Mouse (Mus musculus) kidney, postnatal 10 days (tissue): ENCODE measurements around the gene Vps26a.
A peak's percentile ranks its signal among the peaks of the same experiment; 100 is the strongest.
"Not testable (repeated sequence)": the region's sequence is repeated elsewhere in the genome, so short reads cannot be mapped to it uniquely, and the experiment has no call there.

ENCODE experiments used
- DNase-seq: peaks from one replicate; pipeline ENCODE4 v3.0.0; 2021; ENCODE audit warnings: mixed read lengths

Vps26a gene

DNA sequence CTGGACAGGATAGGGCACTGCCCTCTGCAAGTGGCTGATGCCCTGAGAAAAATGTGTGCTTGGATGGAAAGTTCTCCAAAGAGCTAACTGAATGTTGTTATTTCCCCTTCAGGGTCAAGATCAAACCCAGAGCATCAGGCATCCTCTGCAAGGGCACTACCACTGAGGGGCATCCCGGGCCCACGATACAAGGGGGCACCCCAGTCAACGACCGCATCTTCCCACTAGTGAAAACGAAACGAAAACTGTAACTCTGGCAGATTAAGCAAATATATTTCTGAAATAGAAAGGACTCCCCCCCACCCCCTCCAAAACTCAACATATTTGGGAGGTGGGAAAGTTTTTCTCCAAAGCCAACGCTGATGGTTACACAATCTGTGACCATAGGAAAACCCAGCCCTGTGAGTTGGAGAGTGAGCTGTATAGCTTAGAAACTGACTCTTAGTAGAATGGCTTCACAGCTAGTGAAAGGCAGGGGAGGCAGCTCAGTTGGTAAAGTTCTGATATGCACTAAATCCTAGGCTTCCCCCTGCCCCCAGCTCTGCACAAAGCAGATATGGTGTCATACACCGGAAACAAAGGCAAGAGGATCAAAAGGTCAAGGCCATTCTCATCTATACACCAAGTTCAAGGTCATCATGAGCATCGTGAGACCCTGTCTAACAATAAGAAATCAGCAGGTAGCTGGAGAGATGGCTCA is 14.5 kb upstream of the Vps26a start:
- DNase-seq, result no peak

DNA sequence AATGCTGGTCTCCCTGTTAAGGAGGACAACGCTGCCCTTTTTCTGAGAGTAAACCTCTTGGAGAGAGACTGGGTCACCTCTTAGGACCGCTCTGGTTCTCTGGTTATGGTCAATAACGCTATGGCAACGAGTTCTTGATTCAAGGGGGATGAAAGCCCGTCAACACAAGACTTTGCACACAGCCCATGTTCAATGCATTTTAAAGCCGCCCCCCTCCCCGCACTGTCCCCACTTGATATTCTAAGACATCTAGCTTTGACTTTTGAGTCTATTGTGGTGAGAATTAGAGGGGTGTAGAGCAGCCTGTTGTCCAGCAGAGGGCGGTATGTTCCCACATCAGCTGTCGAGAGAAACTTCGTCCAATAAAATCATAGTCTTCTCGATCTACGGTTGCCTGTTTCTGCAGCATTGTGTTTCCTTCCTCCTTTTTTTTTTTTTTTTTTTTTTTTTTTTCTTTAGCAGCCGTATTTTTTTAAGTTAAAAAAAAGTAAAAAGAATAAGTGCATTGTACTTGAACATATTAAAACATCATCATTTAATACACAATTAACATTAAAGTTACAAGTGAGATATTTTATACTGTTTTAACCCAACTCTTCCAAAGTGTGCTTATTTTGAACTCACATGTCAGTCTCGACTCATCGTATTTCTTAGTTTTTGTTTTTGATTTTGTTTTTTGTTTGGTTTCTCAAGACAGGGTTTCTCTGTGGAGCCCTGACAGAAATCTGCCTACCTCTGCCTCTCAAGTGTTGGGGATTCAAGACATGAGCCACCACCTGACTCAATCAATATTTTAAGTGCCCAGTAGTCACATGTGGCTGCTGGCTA is 13.7 kb upstream of the Vps26a start:
- DNase-seq, result peak; percentile 70

DNA sequence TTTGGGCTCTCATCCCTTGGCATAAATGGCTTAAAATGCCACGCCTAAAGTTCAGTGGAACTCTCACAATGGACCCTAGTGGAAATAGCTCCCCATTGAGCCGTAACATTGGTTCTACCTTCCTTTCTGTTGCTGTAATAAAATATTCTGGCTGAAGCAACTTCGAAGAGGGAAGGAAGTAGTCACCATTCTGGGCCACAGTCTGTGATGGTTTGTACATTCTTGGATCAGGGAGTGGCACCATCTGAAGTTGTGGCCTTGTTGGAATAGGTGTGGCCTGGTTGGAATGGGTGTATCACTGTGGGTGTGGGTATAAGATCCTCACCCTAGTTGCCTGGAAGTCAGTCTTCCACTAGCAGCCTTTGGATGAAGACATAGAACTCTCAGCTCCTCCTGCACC is 5.1 kb upstream of the Vps26a start:
- not testable (repeated sequence) for DNase-seq

DNA sequence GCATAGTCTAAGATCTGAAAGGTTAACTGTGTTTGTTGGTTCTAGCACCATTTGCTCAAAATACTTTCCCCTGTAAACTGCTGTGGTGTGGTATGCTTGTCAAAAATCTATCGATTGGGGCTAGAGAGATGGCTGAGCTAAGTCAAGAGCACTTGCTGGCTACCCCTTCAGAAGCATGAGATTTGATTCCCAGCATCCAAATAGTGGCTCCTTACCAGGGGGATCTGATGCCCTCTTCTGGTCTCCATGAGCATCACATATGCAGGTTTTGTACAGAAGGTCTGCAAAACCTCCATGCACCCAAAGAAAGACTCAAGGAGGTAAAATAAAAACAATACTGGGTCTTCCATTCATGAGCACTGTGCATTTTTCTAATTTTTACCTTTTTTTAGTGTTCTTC is 1.7 kb upstream of the Vps26a start:
- peak; percentile 63 for DNase-seq

DNA sequence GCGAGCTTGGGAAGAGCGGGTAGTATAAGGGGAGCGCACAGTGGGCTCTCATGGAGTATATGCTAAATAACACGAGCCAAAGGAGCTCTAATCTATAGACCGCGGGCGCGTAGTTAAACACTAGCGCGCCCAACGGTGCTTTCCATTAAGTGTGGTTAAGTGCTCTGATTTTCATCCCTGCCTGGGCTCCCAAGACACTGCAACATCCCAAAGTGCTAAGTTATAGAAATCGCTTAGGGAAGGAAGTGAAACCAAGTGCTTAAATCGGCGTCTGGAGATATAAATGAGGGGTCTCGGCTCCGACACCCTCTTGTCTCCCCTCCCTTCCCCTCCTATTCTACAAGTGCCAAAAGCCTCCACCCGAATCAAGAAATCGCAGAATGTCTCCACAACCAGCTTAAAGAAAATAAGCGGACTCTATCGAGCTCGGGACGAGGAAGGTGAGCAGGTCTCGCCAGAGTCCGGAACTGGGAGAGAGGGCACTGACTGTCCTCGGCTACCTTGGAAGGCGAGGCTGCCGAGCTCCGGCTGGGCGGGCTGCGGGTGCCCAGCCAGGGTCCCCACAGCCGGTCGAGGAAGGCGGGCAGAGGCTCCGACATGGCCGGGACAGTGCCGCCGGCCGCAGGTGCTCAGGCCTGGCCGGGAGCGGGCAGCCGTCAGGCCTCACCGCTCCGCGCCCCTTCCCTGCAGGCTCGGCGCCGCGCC is 575 bp downstream of the Vps26a start:
- peak; percentile 34 for DNase-seq

DNA sequence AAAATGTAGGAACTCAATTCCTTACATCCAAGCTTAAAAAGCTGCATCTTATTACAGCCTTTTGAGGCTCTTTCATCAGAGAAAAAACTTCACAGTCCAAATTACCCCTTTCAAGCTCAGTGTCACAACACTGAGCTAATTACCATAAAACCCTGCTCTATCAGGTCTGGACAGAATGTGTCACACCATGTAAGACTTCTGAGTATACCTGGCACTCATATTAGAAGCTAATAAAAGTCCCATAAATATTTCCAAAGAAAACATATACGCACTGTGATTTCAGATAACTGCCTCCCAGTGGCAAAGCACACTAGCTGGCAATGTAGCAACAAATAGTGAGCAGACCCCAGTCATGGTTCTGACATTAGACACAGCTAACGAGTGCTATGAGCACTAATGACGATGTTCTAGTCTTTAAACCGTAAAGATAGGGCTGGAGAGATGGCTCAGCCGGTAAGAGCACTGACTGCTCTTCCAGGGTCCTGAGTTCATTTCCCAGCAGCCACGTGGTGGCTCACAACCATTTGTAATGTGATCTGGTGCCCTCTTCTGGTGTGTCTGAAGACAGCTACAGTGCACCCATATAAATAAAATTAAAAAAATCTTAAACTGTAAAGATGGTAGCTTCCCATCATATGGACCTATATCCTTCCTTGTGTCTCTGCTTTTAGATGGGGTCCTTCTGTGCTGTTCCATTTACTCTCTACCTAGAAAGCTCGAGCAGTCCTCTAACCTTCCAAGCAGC is 5.3 kb downstream of the Vps26a start:
- DNase-seq, result peak; percentile 1

DNA sequence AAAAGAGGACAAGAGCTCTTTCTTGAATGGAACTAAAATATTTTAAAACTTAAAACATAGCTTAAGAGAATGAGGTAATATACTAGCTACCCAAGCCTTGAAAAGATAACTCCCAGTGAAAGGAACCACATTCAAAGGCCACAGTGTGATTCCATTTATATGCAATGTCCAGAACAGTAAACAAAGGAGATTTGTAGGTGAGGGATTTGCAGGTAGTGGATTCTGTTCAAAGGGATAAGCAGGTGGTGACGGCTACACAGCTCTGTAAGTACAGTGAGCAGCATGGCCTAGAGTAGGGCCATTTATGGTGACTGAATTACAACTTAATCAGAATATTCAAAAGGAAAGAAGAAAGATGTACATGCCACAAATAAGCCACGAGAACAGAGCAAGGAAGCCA is 9.6 kb downstream of the Vps26a start:
- DNase-seq, result no peak

DNA sequence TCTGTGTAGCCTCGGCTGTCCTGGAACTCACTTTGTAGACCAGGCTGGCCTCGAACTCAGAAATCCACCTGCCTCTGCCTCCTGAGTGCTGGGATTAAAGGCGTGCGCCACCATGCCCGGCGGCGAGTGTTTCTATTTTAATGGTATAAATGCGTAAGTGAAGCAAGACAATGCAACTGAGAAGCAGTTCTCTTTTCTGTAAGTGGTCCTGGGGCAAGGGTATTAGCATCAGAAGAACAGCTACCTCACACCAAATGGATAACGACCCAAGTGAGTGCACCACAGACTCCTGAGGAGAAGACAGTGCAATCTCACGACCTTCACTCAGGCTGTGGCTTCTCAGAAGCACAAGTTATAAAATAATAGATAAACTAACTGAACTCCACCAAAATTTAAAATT is 11.7 kb downstream of the Vps26a start:
- no peak for DNase-seq

DNA sequence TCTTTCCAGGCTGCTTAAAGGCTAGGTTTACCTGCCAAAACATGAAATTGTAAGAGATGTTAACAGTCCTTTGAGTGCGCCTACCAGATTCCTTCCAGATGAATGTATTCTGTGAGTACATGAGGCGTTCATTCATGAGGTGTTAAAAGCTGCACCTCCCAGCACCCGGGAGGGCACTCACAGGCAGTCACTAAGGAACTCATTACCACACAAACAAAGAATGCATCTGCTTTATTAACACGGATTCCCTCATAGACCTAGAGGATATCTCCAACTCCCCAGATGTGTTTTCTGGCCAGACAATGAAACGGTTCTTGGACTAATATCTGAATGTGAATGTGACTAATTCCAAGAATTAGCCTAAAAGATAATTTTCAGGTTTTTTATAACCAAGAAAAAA is 15.5 kb downstream of the Vps26a start:
- DNase-seq, result no peak

DNA sequence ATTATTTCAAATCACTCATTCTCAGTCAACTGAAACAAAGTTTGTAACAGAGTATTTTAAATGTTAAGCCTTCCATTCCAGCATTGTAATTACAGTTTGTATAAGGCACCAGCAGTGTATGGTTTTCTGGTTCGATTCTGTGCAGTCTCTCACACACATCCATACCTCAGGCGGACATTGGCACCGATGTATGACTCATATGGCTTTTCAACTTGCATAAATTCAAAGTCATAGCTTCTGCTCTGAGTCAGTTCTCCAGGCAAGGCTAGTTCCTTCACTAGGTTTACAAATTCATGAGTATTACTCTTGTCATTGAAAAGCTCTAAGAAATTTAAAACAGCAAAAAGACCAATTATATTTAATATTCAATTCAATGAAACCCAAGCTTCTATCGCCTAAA is 16.9 kb downstream of the Vps26a start:
- DNase-seq, result no peak

DNA sequence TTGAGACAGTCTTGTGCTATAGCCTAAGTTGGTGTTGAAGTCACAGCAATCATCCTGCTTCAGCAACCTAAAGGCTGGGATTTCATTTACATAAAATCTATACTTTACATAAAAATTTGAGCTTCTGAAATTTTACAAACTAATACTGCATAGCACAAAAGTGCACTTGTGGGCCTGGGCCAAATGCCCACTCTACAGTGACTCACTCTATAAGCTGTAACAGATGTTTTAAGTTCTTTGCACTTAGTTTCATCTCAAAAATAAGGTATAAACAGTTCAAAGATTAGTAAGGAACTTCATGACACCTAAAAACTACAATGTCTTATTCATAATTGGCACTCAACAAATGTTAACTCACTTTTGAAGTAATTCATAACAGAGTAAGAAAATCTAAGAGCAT is 25.3 kb downstream of the Vps26a start:
- DNase-seq, result no peak

DNA sequence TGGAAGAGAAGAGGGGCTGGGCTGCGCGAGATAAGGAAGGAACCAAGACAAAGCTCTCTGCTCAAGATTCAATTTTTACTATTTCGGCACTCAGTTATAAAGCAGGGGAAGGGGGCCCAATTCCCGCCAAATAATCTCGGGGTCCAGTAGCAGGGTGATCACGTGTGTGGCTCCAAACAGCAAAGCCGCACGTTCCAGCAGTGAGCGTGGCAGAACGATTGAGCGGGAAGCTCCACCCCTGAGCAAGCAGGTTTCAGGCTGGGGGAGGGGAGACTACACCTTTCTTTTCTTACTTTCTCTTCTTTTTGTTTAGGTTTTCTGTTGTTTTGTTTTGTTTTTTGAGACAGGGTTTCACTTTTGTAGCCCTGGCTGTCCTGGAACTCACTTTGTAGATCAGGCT is 34.6 kb downstream of the Vps26a start:
- DNase-seq, result not testable (repeated sequence)

DNA sequence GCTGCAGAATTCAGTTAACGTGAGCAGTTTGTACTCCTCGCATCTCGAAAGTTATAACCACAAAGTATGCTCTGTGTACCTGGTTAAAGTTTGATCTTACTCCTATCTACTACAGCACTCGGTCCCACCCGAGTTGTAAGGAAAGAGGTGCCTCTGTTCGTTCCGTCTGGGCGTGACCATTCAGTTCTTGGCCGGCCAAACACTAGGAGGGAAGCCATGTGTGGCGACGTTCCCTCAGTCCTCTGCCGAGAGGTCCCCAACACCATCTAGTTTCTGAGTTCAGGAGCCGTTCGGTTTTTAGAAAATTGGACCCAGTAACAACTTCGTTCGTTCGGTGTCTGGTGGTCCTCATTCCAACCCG is 36.3 kb downstream of the Vps26a start:
- no peak for DNase-seq

DNA sequence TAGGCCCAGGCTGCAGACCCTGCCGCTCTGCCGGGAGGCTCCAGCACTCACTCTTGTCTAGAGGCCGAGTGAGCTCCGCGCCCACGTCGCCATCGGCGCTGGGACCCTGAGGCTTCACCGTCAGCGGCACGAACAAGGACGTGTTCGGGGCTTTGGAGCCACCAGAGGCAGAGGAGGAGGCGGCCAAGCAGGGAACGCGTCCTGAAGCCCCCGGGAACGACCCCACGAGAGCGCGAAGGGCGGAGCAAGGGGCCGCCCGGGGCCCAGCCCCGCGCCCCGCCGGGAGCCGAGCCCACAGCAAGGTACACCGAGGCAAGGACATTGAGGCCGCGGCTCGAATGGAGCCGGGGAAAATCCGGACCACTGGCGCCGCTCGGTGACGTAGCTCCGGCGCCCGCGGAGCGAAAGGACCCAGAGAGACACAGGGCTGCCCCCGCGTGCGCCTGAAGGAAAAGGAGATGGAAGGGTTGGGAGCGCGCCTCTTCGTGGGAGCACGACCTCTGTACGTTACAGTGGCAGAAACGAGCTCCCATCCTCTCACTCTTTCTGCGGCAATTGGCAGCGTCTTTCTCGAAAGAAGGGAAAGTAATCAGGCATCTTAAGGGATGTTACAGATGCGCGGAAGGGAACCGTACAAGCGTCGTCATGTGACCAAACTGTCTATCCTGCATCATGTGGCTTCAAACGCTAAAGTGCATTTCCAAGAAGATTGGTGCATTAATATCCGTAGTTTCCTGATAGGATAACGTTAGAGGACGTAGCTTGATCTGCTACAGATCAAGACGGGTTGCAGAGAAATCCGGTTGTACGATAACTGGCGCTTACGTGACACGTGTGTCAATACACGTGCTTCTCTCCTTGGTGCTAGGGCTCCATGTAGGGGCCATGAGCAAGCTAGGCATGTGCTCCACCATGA is 37.0 kb downstream of the Vps26a start, which contains the start of the genes 4930507D05Rik and Supv3l1:
4930507D05Rik (plus strand) TSS at position 126 of the 916 bp plus-strand sequence.
Supv3l1 (minus strand) TSS at position 375 of the 916 bp plus-strand sequence.
- DNase-seq, result peak; percentile 96

DNA sequence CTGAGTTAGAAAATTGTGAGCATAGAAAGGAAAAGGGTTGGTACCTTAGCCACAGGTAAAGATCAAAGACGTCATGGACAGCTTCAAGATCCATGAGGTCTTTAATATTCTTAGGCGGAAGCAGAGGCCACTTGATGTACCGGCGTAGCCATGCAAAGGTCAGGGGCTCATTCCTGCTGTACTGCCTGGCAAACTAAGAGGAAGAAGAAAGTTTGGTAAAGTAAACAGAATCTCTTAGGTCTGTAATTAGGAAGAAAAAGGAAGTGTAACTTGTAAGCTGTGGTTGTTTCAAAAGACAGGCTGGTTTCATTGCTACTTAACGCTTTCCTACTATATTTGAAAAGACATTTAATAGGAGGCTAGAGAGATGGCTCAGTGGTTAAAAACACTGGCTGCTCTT is 56.2 kb downstream of the Vps26a start:
- DNase-seq, result no peak

DNA sequence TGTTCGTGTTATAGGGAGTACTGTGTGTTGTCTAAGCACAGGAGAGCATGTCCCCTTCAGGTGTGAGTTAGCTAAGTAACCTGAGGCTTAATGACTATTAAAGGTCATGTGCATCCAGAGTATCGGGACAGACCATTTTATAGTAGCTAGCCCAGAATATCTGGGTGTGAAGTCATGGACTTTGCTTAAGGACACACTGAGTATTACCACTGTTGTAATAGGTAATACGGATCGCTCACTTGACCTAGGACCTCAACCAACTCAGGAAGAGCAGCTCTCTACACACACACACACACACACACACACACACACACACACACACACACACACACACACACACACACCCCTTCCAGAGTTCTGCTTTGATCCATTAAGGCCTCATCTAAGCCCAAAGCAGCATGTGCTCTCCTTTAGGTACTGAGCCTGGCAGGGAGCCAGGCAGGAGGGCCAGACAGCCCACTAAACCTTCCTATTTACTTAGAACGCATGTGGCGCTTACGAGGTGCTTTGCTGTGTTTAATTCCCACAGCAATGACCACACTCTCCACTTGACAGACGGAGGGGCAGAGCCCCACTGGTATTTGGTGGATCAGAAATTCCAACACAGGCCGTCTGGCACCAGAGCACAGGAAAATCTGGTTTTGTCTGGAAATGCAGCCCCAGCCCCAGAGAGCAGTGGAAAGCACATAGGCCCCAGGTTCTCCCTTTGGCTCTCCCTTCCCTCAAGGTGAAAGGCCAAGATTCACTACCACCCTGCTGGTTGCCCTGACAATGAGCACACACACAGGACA is 61.3 kb downstream of the Vps26a start:
- DNase-seq, result peak; percentile 31

DNA sequence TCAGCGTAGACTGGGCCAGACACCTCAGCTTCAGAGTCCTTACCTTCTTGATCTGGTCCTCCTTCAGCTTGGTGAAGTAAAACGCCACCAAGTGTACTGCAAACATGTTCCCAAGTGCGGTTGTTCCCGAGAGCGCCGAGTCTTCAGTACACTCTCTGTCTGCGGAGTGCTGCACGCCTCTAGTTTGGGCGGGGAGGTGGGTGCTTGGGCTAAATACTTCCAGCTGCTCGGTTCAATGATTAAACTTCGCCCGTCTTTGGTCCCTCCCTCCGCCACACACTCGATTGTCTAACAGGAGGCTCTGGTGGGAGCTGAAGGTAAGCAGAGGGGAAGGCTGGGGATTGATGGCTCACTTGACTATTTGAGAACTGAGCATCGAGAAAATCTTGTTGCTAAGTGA is 64.3 kb downstream of the Vps26a start, which contains the start of gene Hkdc1:
Hkdc1 (minus strand) TSS at position 237 of the 400 bp plus-strand sequence.
- peak; percentile 17 for DNase-seq

DNA sequence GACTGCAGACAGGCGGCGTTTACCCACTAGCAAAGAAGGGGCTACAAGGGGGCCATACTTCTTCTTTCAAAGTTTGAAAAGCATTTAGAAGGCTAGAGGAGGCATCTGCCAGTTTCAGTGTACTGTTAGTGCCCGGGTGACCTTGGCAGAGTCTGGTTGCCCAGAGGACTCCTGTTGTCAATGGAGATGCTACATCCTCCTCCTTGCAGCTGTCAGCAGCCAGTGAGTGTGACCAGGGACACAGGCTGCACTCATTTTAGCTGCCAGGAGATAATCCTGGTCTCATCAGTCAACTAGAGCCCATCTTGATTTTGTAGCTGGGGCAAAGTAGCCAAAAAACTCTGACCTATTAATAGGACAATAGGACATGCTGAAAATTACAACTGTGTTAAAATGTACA is 65.5 kb downstream of the Vps26a start:
- no peak for DNase-seq

DNA sequence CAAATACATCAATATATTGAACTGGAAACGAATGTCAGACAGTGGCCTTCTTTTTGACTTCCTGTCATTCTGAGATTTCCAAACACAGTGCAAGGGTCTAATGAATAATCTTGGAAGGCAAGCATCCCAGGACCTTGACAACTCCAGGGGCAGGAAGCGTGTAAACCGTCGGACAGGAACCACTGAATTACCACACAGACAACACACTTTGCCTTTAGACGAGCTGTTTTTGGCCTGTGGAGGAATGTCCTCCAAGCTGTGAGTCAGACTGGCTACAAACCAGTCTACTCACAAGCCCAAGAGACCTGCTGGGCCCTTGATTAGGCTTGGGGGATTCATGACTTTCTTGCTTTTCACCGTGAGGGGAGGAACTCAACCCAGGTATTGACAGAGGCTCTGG is 66.2 kb downstream of the Vps26a start:
- DNase-seq, result no peak

DNA sequence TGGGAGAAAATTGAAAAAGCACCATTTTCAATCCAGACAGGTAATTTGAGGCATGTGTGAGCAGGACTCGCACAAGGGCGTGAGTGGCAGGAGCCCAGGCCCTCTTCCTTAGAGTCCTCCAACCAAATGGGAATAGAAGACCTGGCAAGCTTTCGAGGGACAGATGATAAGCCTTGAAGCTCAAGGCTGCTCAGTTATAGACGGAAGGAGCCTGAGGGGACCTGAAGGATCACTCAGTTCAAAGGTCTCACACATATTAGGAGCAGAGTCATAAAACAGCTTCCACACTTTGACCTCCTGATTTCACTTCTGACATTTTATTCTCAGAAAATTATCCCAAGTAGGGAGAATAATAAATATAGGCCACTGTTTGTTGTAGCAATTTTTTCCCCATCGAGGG is 67.2 kb downstream of the Vps26a start:
- no peak for DNase-seq

DNA sequence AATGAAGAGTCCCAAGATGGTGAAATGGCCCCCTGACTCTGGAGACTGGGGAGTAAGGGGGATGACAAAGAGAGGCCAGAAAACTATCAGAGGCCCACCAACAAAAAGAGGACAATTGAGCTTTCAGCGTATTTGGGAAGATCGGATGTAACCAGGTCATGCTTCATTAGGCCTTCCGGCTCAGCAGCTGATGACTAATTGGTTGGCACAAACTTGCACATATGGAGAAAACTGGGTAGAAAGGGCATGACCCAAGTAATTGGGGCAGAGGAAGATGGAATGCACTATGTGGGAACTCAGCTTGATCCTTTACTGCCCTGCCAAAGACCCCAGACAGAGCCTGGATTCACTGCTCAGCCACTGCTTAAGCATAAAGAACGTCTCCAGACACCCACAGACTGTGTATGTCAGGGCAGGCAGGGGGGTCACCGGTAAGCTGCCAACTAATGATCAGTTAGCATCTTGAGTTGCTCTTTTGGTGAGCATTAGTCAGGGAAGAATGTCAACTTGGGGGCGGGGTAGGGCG is 67.7 kb downstream of the Vps26a start:
- DNase-seq, result no peak
